Mouse (Mus musculus) cortical plate, adult 2 months (tissue): ENCODE data around the gene Inpp5a.

ENCODE experiments used
- CTCF ChIP-seq: fragments of 200-500 bp; IDR thresholded peaks from 2 replicates; pipeline ENCODE4 v1.5.1; 2011; ENCODE audit warnings: mild to moderate bottlenecking, control low read depth, low read length; ENCODE audit not compliant: insufficient read depth; ENCODE audit errors: extremely low read depth
- POLR2A ChIP-seq: fragments of 200-500 bp; IDR thresholded peaks from 2 replicates; pipeline ENCODE4 v1.6.1; 2011; ENCODE audit warnings: mild to moderate bottlenecking, low read length, control low read depth; ENCODE audit not compliant: insufficient read depth; ENCODE audit errors: extremely low read depth

DNA sequence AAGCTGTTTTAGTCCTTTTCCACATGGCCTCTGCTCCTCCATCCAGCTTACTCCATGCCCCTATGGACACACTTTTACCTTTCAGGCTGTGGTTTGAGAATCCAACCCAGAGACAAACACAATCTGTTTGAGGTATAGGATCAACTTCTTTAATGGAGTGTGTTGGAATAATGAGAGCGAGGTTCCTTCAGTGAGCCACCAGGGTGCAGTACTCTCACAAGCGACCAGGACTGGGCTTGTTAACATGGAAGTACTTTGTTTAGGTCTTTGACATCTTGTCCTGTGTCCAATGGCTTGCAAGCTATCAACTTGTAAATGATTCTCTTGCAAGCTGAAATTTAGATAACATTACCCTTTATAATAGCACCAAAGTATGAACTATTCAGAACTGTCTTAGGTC is 104.0 kb downstream of the Inpp5a start:
- TF ChIP-seq POLR2A (no peak), CTCF (peak; percentile 38; the same call in 1 of the 2 replicates)
